Mouse (Mus musculus): ENCODE results near the gene Gm13420.

The Gm13420 gene

DNA sequence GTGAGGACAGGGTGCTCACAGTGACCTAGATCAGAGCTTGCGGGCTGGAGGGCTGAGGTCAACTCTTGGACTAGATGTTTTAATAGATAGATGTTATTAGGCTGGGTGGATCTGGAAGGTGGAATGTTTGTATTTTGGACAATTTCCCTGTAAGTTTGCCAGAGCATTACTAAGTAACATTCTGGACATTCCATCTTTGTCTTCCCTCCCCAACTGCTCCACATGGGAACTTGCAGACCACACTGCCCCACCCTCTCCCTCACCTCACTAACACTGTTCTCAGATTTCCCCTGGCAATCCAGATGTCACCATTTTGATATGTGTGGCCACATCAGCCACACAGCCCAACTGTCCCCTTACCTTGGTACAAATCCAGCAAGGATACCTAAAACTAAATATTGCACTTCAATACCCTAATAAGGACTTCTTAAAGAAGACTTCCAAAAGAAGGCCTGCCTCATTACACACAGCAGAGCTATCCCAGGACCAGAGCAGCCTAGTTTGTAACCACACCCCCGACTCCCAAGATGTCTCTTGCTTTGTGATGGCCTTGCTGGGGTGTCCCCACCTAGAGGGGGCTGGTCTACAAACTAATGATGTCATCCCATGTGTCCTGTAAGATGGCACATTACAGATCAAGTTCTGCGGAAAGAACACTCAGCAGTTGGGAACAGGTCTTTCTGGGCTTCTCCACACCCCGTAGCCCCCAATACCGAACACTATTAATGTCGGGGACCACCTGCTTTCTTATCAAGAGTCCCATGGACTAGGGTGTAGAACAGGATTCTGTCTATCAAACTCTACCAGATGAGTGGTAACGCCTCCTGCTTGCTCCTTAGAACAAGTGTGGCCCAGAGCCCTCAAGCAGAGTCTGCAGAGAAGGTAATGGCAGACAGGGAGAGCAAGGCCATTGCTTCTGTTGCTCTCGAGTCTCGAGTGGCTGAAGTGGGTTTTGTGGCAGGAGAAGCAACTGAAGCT is 48.1 kb downstream of the Gm13420 start:
- in situ Hi-C loops (cut with MboI; ENCODE audit: low sequenced_read_pairs), result no loop called here

DNA sequence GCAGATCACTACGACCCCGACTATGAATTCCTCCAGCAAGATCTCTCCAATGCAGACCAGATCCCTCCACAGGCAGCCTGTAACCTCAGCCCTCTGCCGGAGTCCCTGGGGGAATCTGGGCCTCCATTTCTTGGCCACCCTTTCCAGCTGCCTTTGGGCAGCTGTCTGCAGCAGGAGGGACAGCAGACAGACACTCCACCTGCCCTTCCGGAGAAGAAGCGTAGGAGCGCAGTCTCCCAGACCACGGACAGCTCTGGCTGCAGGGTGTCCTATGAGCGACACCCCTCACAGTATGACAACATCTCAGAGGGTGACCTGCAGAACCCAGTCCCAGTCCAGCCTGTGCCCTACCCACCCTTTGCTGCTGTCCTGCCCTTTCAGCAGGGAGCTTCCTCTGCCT is 49.3 kb downstream of the Gm13420 start:
- in situ Hi-C loops (cut with MboI; ENCODE audit: low sequenced_read_pairs), result no loop called here

DNA sequence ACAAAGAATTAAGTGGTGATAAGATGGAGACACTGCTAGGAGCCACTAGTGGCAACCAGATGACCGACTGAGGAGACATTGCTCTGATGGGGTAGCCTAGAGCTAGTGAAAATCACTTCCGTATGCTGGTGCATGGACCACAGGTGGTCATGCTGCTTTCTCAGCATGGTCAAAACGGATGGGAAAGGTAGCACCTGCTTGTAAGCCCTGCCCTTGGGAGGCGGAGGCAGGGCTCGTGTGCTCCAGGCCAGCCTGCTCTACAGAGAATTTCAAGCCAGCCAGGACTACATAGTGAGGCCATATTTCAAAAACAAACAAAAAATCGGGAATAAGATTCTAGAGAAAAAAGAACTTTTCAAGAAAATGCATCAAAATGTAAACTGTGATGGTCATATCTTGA is 50.1 kb downstream of the Gm13420 start:
- in situ Hi-C loops (cut with MboI; ENCODE audit: low sequenced_read_pairs), result no loop called here

DNA sequence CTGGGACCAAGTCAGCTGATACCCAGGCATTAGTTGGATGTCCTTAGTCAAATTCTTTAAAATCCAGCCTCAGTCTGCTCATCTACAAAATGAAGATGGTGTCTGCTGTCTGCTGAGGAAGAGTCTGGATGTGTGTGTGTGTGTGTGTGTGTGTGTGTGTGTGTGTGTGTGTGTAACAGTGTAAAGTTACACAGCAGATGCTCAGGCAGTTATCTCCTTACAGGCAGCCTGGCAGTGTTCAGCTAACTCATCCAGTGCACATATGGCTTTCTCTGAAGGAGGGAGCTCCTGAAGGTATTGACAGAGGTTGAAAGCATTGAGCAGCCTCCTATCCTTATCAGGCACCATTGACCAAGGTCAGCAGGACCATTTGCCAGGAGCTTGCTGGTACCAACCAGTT is 50.6 kb downstream of the Gm13420 start:
- in situ Hi-C loops (cut with MboI; ENCODE audit: low sequenced_read_pairs), result no loop called here

DNA sequence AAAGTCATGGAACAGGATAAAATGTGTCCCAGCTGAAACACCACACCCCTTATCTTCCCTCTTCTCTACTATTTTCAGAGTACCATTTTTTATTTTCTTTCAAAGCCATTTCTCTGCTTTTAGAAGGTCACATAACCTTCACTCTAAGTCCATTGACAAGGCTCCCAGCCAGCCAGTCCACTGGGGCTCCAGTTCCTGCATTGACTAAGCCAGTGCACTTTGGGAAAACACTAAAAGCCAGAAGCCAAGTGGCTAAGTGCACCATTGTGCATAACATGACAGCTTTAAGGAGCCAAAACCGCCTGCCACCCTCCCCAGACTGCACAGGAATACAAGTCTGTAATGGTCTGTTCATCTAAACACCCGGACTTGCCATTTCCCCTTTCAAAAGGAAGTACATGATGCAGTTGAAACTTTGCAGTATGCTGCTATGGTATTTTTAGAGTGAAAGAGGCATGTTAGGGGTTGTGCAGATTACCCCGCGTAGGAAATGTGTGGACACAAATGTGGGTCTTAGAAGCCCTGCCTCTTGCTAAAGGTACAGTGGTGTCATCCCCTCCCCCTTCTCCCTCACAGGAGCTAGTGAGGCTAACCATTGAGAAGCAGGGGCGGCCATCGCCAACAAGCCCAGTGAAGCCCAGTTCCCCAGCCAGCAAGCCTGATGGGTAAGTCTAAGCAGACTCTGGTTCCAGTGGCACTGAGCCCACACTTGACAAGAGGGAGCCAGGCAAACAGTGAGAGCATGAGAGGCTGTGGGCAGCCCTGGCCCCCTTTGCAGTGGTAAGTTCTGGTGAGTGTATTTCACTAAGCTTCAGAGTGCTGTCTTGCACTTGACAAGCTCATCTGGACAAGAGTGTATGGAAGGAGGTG is 52.8 kb downstream of the Gm13420 start:
- in situ Hi-C loops (cut with MboI; ENCODE audit: low sequenced_read_pairs), result no loop called here

DNA sequence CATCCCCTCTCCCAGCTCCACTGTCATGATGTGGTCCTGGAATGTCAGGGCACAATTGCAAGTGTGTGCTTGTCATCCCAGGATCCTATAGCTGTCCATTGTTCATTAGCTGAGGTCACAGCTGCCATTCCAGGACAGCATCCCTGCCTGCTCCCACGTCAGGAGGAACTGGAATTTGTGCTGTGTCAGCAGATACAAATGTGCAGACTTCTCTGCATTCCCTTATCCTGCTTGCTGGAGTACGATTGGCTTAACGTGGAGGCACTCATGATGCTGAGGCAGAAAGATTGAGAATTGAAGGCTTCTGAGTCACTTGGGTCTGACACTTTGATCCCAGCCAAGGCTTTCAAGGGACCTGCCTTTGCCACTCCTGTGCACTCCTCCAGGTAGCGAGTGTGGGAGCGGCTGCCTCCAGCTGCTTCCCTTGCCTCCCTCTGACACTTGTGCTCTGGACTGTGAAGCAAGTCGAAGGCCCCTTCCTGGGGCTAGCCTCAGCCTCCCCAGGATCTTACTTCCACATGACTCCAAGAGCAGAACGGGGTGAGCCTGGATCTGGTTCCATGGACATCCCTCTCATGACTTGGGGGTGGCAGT is 55.2 kb downstream of the Gm13420 start:
- in situ Hi-C loops (cut with MboI; ENCODE audit: low sequenced_read_pairs), result no loop called here

All from CH12F3 (cell line).